Mouse (Mus musculus): ENCODE data around the gene Gm45713.

- TF ChIP-seq CTCF (IDR thresholded peaks at IDR 0.05; ENCODE audit: extremely low read depth, insufficient read depth, low read length) (no peak), POLR2A (IDR thresholded peaks at IDR 0.05; ENCODE audit: extremely low read depth, insufficient read depth, low read length) (no peak)
Measured at GRCm38 (mm10) chr7:45081016-45081415, 55.0 kb downstream of the Gm45713 start.
